7 mouse cellular contexts compared by ENCODE assay signal in genomic region chr19:45058113-45058839, GRCm38 (mm10). TPM values are rescaled to one million over a fixed set of nuclear protein-coding genes. Genes with fewer than 3 reads are reported as not detected.
A peak's percentile ranks its signal among the peaks of the same experiment; 100 is the strongest.
DNase-seq lines count a peak whose midpoint lies in the region; ATAC-seq lines count a peak whose summit lies in the region.

No protein-coding gene starts in this region.

- under 1% methylated on average over 34 of the region's 34 CpGs for WGBS in intestine, embryonic 16.5 days
- under 1% methylated on average over 34 of the region's 34 CpGs for WGBS in midbrain, embryonic 11.5 days

- peak overlapping the region; percentile 71 for H3K9ac ChIP-seq in intestine, embryonic 16.5 days (ENCODE audit: low read depth, low read length)
- peak overlapping the region; percentile 88 for H3K9ac ChIP-seq in midbrain, embryonic 11.5 days (ENCODE audit: low read length)

- H3K27ac ChIP-seq in intestine, embryonic 16.5 days (ENCODE audit: low read length) = peak overlapping the region; percentile 90
- peak overlapping the region; percentile 97 for H3K27ac ChIP-seq in midbrain, embryonic 11.5 days (ENCODE audit: low read depth, low read length)

- peak overlapping the region; percentile 76 for H3K4me2 ChIP-seq in intestine, embryonic 16.5 days (ENCODE audit: low read depth, low read length)
- peak overlapping the region; percentile 64 for H3K4me2 ChIP-seq in midbrain, embryonic 11.5 days

- no peaks in the 10 kb centered on the region for H3K9me3 ChIP-seq in intestine, embryonic 16.5 days (ENCODE audit: control insufficient read depth, low read length)
- H3K9me3 ChIP-seq in midbrain, embryonic 11.5 days (ENCODE audit: control insufficient read depth, low read length) = no peaks in the 10 kb centered on the region

- peak; percentile 92 for ATAC-seq in intestine, embryonic 16.5 days
- ATAC-seq in midbrain, embryonic 11.5 days (ENCODE audit: low FRiP score) = peak; percentile 94

- intact Hi-C loops in left cerebral cortex, postnatal 36 days (cut with DNase I) = no loop called here

- peaks cover 20% of the 10 kb centered on the region for H3K4me1 ChIP-seq in intestine, embryonic 16.5 days (ENCODE audit: control insufficient read depth, insufficient read depth, low read length)
- H3K4me1 ChIP-seq in midbrain, embryonic 11.5 days (ENCODE audit: control insufficient read depth, insufficient read depth, low read length) = peaks cover 15% of the 10 kb centered on the region

- no peaks in the 10 kb centered on the region for H3K27me3 ChIP-seq in intestine, embryonic 16.5 days (replicated peaks; ENCODE audit: control insufficient read depth, insufficient read depth, low read length)
- no peaks in the 10 kb centered on the region for H3K27me3 ChIP-seq in midbrain, embryonic 11.5 days (ENCODE audit: control insufficient read depth, insufficient read depth, low read length)

- H3K4me3 ChIP-seq in intestine, embryonic 16.5 days (ENCODE audit: low read length) = peak overlapping the region; percentile 49
- peak overlapping the region; percentile 56 for H3K4me3 ChIP-seq in midbrain, embryonic 11.5 days (ENCODE audit: low read depth, low read length)

- no peaks in the 10 kb centered on the region for H3K36me3 ChIP-seq in intestine, embryonic 16.5 days (ENCODE audit: control insufficient read depth, insufficient read depth, low read length)
- no peaks in the 10 kb centered on the region for H3K36me3 ChIP-seq in midbrain, embryonic 11.5 days (ENCODE audit: control insufficient read depth, insufficient read depth, low read length)

- DNase-seq in adrenal gland, adult 2 months = peak; percentile 94
- peak; percentile 97 for DNase-seq in embryo, embryonic 11.5 days (ENCODE audit: low read depth, low spot score)
- DNase-seq in gastrocnemius, postnatal 4 days (ENCODE audit: low spot score in 2 of 2) = peak; percentile 79 to 92
- peak; percentile 88 to 90 for DNase-seq in left cerebral cortex, postnatal 36 days (ENCODE audit: low spot score in 2 of 2)
- peak; percentile 100 for DNase-seq in midbrain, embryonic 11.5 days (ENCODE audit: low spot score, missing footprints)
- peak; percentile 96 for DNase-seq in skeletal muscle tissue, adult 2 months (ENCODE audit: low read depth, low spot score)

RNA-seq across cellular contexts. Expression of gene Sfxn3, which starts 11.0 kb away (rescaled TPM):
- total RNA-seq in adrenal gland, adult 2 months (2021) = 10 to 100 TPM; 51.2 to 89.3 TPM
- polyA plus RNA-seq in adrenal gland, adult 2 months (2012; rRNA removed) = 45.9 and 65.5 TPM in 2 replicates
- total RNA-seq in gastrocnemius, postnatal 4 days (2021) = 10 to 100 TPM; 24.1 to 25.2 TPM
- 16.5 and 18.2 TPM in 2 replicates for polyA plus RNA-seq in intestine, embryonic 16.5 days (2015; fragmentation: Nextera tagmentation; extraction: Ambion mirVana)
- total RNA-seq in left cerebral cortex, postnatal 36 days (2021) = 100 to 1,000 TPM; 118 to 119 TPM
- polyA plus RNA-seq in midbrain, embryonic 11.5 days (2014; fragmentation: Nextera tagmentation; extraction: Ambion mirVana) = 17.7 and 20.4 TPM in 2 replicates

RNA-seq across cellular contexts. Expression of gene Pdzd7, which starts 12.8 kb away (rescaled TPM):
- under 1 TPM in 1 of 2 experiments, not detected in 1; 0.09 TPM for total RNA-seq in adrenal gland, adult 2 months (2021)
- polyA plus RNA-seq in adrenal gland, adult 2 months (2012; rRNA removed) = 0.62 and 0.65 TPM in 2 replicates
- 1 to 10 TPM; 1.2 to 2.0 TPM for total RNA-seq in gastrocnemius, postnatal 4 days (2021)
- polyA plus RNA-seq in intestine, embryonic 16.5 days (2015; fragmentation: Nextera tagmentation; extraction: Ambion mirVana) = 0.43 and 0.49 TPM in 2 replicates
- total RNA-seq in left cerebral cortex, postnatal 36 days (2021) = 1 to 10 TPM; 3.3 to 5.8 TPM
- 0.17 and 0.19 TPM in 2 replicates for polyA plus RNA-seq in midbrain, embryonic 11.5 days (2014; fragmentation: Nextera tagmentation; extraction: Ambion mirVana)

RNA-seq across cellular contexts. Expression of gene Kazald1, which starts 16.8 kb away (rescaled TPM):
- 1 to 10 TPM; 2.2 to 6.0 TPM for total RNA-seq in adrenal gland, adult 2 months (2021)
- 9.8 and 11.1 TPM in 2 replicates for polyA plus RNA-seq in adrenal gland, adult 2 months (2012; rRNA removed)
- total RNA-seq in gastrocnemius, postnatal 4 days (2021) = 1 to 10 TPM; 8.0 to 8.9 TPM
- polyA plus RNA-seq in intestine, embryonic 16.5 days (2015; fragmentation: Nextera tagmentation; extraction: Ambion mirVana) = 2.0 and 2.1 TPM in 2 replicates
- total RNA-seq in left cerebral cortex, postnatal 36 days (2021) = 1 to 10 TPM; 3.4 to 4.1 TPM
- 0.38 and 0.39 TPM in 2 replicates for polyA plus RNA-seq in midbrain, embryonic 11.5 days (2014; fragmentation: Nextera tagmentation; extraction: Ambion mirVana)

RNA-seq across cellular contexts. Expression of gene Lzts2, which starts 44.1 kb away (rescaled TPM):
- total RNA-seq in adrenal gland, adult 2 months (2021) = 100 to 1,000 TPM in 1 of 2 experiments, 10 to 100 TPM in 1; 52.8 to 111 TPM
- 313 and 342 TPM in 2 replicates for polyA plus RNA-seq in adrenal gland, adult 2 months (2012; rRNA removed)
- 10 to 100 TPM; 58.5 to 59.4 TPM for total RNA-seq in gastrocnemius, postnatal 4 days (2021)
- polyA plus RNA-seq in intestine, embryonic 16.5 days (2015; fragmentation: Nextera tagmentation; extraction: Ambion mirVana) = 33.6 and 34.7 TPM in 2 replicates
- total RNA-seq in left cerebral cortex, postnatal 36 days (2021) = 10 to 100 TPM; 36.2 to 36.3 TPM
- 35.7 and 44.1 TPM in 2 replicates for polyA plus RNA-seq in midbrain, embryonic 11.5 days (2014; fragmentation: Nextera tagmentation; extraction: Ambion mirVana)

RNA-seq across cellular contexts. Expression of gene Mrpl43, which starts 52.0 kb away (rescaled TPM):
- total RNA-seq in adrenal gland, adult 2 months (2021) = 10 to 100 TPM; 45.2 to 55.1 TPM
- 196 and 208 TPM in 2 replicates for polyA plus RNA-seq in adrenal gland, adult 2 months (2012; rRNA removed)
- total RNA-seq in gastrocnemius, postnatal 4 days (2021) = 10 to 100 TPM; 34.8 to 37.5 TPM
- polyA plus RNA-seq in intestine, embryonic 16.5 days (2015; fragmentation: Nextera tagmentation; extraction: Ambion mirVana) = 74.7 and 76.4 TPM in 2 replicates
- total RNA-seq in left cerebral cortex, postnatal 36 days (2021) = 10 to 100 TPM; 36.1 to 47.5 TPM
- 67.3 and 69.6 TPM in 2 replicates for polyA plus RNA-seq in midbrain, embryonic 11.5 days (2014; fragmentation: Nextera tagmentation; extraction: Ambion mirVana)

Comparison
In these comparisons a context has a peak if more than half of its experiments do, and no peak if none do; other contexts are left out.
1. Peak in every context shown above with its lines: DNase-seq, ATAC-seq, H3K4me3 ChIP-seq and H3K27ac ChIP-seq.